Mouse (Mus musculus) cerebellum, adult (tissue): ENCODE data around the gene Rnase13.
A peak's percentile ranks its signal among the peaks of the same experiment; 100 is the strongest.
"Not testable (repeated sequence)": the region's sequence is repeated elsewhere in the genome, so short reads cannot be mapped to it uniquely, and the experiment has no call there.

Source experiments
- ATAC-seq: cut with Nextera tagmentation; 2 replicates; pipeline ENCODE4 v1.9.2; 2017; ENCODE audit warnings: mild to moderate bottlenecking, moderate library complexity, mixed read lengths; ENCODE audit not compliant: insufficient number of reproducible peaks, low FRiP score, low TSS enrichment

Gene Rnase13

GRCm38 (mm10) chr14:51922571-51922865 lies at the start of gene Rnase13:
Rnase13 (minus strand) TSS chr14:51922773.
- no peak for ATAC-seq

- ATAC-seq: no peak
Measured at GRCm38 (mm10) chr14:51967400-51967799, 44.8 kb upstream of the Rnase13 start.

- no peak for ATAC-seq
Measured at GRCm38 (mm10) chr14:51960316-51960715, 37.7 kb upstream of the Rnase13 start.

- ATAC-seq: no peak
Measured at GRCm38 (mm10) chr14:51943336-51943735, 20.8 kb upstream of the Rnase13 start.

GRCm38 (mm10) chr14:51942236-51942635 lies 19.7 kb upstream of the Rnase13 start:
- no peak for ATAC-seq

GRCm38 (mm10) chr14:51941577-51941976 lies 19.0 kb upstream of the Rnase13 start:
- ATAC-seq: no peak

- ATAC-seq: no peak
Measured at GRCm38 (mm10) chr14:51940944-51941560, 18.5 kb upstream of the Rnase13 start.

- no peak for ATAC-seq
Measured at GRCm38 (mm10) chr14:51939005-51939404, 16.4 kb upstream of the Rnase13 start.

- no peak for ATAC-seq
Measured at GRCm38 (mm10) chr14:51932092-51933020, 9.8 kb upstream of the Rnase13 start.

- ATAC-seq: peak; percentile 72
Measured at GRCm38 (mm10) chr14:51930824-51931223, 8.3 kb upstream of the Rnase13 start.

GRCm38 (mm10) chr14:51929968-51930367 lies 7.4 kb upstream of the Rnase13 start:
- no peak for ATAC-seq

- 0 out of 2 replicates have a peak, but pooled peaks have one; percentile 26 for ATAC-seq
Measured at GRCm38 (mm10) chr14:51929309-51929943, 6.9 kb upstream of the Rnase13 start.

- not testable (repeated sequence) for ATAC-seq
Measured at GRCm38 (mm10) chr14:51926930-51927329, 4.4 kb upstream of the Rnase13 start.

- ATAC-seq: no peak
Measured at GRCm38 (mm10) chr14:51923492-51923891, 919 bp upstream of the Rnase13 start.

- no peak for ATAC-seq
Measured at GRCm38 (mm10) chr14:51922910-51923309, 337 bp upstream of the Rnase13 start.

- peak; percentile 36; the same call in 1 of the 2 replicates for ATAC-seq
Measured at GRCm38 (mm10) chr14:51921759-51922570, 608 bp downstream of the Rnase13 start.

GRCm38 (mm10) chr14:51918966-51919365 lies 3.6 kb downstream of the Rnase13 start:
- no peak for ATAC-seq

- no peak for ATAC-seq
Measured at GRCm38 (mm10) chr14:51918125-51918524, 4.4 kb downstream of the Rnase13 start, which contains the start of gene Tppp2. Tppp2 (plus strand) TSS chr14:51918425.

- no peak for ATAC-seq
Measured at GRCm38 (mm10) chr14:51916539-51916938, 6.0 kb downstream of the Rnase13 start.

- ATAC-seq: no peak
Measured at GRCm38 (mm10) chr14:51915030-51915429, 7.5 kb downstream of the Rnase13 start.
